Mouse (Mus musculus) neural tube, embryonic 10.5 days (tissue): ENCODE data around the gene Zfp566.

ENCODE experiments used
- DNase-seq: peaks from one replicate; pipeline ENCODE4 v3.0.0-alpha.2; 2017; ENCODE audit warnings: low spot score; ENCODE audit errors: extremely low spot score

The Zfp566 gene

DNA sequence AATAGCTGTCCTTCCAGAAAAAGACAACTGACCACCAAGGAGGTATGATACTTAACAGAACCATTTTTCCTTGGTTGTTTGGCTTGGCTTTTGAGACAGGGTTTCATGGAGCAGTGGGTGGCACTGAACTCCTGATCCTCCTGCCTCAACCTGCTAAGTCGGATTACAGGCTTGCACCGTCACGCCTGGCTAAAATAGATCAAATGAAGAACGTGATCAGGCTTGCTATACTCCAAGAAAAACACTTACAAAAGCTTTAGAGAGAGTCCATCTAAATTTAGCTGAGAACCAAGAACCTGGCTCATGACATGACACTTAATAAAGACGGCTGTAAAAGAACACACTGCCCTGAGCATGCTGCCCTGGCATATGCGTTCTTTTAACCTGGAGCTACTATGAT lies 30.0 kb downstream of the Zfp566 start:
- DNase-seq, result no peak

- DNase-seq, result no peak
These were observed 36.7 kb downstream of the Zfp566 start for GRCm38 (mm10) chr7:30053591-30053990.

DNA sequence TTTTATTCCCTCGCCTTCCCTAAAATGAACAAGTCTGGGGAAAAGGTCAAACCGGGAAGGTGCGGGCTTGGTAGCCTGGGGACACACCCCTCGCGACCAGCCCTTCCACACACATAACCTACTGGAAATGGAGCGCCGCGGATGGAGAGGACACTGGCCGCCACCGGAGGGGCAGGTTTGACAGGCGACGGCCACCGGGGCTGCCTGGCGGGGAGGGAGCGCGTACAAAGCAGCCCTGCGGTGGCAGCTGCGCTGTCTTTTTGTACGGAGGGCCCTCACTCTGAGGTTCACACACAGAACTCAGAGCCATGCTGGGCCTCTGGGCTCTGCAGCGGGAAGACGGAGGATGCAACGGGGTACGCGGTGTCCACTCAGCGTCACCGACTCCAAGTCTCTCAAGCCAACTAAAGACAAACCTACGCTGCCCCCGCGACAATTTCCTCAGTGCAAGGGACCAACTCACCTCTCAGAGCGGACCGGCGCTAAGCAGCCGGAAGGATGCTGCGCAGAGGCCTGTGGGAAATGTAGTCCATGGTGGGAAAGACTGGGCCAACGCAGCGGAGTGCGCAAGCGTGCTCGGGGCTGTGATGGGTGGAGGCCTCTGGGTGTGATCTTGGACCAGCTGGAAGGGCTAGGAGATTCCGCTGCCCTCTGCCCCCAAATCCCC lies 39.3 kb downstream of the Zfp566 start, which contains the start of gene Zfp14:
Gene Zfp14, minus strand, starts transcription at position 499 of the 667 bp plus-strand sequence.
- peak; percentile 85 for DNase-seq

- no peak for DNase-seq
These were observed 42.2 kb downstream of the Zfp566 start for GRCm38 (mm10) chr7:30048126-30048525.

DNA sequence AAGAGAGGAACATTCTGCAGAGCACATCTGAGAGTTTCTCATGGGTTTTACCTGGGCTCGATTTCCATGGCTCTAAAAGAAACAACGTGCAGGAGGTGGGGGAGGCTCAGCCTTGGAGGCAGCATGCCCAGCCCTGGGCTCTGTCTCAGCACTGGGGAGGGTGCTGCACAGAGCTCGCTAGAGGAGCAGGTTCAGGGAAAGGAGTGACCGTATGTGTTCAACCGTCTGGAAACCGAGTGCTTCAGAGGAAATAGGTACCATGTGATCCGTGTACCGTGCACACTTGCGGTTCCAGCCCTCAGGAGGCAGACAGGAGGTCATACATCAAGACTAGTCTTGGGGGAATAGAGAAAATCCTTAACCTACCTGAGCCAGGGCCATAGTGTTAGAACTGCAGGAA lies 46.0 kb downstream of the Zfp566 start:
- DNase-seq, result no peak

- DNase-seq, result no peak
These were observed 56.0 kb downstream of the Zfp566 start for GRCm38 (mm10) chr7:30034331-30034730.

DNA sequence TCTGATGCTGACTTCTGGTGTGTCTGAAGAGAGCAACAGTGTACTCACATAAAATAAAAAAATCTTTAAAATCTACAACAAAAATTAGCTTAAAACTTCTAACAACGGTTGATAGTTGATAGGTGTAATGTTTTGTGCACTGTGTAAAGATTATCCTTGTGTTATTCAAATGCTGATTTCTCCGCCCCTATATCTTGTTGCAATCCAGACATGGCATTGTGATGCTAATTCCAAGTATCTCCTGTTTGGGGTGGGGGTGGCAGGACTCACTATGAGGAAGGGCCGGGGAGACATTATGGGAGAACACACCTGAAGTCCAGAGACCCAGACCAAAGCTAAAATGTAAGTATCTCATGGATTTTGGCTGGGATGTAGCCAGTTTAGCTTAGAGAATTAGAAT lies 58.9 kb downstream of the Zfp566 start:
- DNase-seq, result no peak

DNA sequence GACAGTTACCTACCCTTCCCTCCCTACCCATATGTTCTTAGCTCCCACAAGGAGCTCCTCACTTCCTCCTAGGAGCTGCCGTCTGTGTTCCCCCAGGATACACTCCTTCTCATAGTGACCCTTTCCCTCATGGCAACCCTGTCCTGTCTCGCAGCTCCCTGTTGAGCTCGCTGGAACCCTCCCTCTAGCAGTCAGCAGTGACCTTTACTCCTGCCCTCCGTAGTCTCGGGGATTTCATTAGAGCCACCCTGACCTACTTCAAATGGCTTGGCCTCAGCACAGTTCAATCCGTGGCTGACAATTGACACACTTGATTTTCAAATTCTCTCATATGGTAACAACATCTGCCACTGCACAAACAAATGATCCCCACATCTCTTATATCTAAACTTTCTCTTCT lies 59.6 kb downstream of the Zfp566 start:
- DNase-seq, result no peak

DNA sequence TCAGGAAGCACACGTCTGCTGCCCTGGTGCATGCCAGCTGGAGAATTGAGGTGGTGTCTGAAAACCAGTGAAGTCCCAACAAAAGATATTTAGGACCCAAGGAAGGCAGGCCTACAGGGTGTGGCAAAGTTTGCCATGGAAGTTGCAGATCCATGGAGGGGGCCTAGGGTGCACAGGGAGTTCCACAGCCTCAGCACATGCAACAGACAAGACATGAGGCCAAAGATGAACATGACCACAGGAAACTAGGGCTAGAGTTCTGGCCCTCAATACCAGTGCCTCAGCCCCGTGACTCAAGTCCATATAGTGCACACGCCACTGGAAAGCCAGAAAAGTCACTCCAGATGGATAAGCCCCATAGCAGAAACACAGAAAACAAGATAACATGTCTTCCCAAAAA lies 61.8 kb downstream of the Zfp566 start:
- DNase-seq, result no peak
